Mouse (Mus musculus): ENCODE measurements around the gene Mad2l1bp.

The Mad2l1bp gene

DNA sequence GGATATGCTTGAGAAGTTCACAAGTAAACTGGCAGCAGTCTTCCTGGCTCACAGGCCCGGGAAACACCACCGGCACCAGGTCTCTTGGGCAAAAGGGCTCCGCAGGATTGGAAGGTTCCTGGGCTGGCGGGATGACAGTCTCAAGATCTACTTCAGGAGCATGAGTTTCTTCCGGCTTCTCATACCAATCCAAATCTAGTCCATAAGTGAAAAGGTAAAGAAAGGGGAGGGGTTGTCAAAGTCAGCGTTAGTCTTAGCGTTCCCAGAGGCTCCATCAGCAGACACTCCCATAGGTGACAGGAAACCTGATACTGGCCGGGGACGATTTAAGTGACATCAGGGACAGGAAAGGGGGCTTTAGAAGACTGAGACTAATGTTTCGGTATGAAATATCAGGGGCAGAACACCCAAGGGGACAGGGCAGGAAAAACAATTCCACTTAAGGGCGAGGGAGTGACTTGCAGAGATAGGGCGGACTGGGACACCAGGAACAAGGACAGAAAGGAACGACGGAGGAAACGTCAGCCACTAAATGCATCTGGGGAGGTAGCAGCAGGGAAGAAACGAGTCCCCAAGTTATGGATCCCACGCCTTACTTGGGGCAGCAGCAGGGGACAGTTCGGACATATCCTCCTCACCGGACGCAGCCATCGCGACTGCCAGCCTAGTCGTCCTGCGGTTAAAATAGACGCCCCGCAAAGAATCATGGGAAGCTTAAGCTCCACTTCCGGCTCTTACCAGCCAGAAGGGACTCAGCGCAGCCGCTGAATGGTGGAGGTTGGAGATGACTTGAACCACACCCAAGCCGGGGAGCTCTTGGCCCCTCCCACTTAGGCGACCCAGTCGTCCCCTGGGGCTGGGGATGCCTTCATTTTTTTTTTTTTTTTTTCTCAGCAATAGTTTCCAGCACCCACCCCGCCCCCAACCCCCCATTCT, at the start of gene Mad2l1bp:
Mad2l1bp (minus strand) TSS at position 707 of the 936 bp plus-strand sequence.
- DNase-seq (ENCODE audit: extremely low spot score, low read depth, low spot score), result no peak

DNA sequence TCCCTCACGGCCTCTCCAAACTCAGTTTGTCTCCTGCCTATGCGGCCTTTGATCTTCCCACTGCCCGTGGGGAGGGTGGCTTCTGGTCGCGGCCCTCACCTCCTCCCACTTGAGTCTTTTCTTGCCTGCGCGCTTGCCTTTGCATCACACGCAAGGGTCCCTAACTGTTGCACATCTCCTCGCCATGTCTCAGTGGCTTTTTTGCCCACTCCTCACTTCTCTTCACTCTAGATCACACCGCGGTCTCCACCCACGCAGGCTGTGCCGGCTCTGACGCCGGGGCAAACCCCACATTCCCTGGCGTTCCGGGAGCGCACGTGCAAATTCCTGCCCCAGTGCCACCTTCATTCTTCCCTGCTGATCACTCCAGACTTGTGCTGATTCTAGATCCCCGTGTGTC, 49.7 kb upstream of the Mad2l1bp start:
- no peak for DNase-seq (ENCODE audit: extremely low spot score, low read depth, low spot score)

DNA sequence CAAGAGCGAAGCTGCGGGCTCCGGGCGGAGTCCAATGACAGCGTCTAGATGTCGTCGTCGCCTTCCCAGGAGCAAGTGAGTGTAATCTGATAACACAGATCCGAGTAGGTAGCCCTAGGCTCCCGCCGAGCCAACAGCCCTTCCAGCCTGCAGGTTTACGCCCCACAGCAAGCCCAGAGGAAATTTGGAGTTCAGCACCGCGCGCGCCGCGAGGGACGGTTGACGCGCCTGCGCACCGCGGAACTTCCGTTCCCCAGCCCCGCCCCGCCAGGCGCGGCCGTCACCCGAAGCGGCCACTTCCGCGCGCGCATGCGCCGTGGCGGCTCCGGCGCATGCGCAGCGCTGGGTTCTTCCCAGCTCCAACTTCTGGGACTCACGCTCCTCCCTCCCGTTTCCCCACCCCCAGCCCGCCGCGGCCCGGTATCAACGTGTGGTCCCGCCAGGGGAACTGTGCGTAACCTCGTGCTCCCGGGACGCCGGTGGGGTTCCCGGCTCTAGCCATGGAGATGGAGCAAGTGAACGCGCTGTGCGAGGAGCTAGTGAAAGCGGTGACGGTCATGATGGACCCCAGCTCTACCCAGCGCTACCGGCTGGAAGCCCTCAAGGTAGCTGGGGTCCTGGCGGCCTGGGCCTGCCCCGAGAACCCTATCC, 49.2 kb upstream of the Mad2l1bp start, which contains the start of the genes Polh and Xpo5:
Polh (minus strand) TSS at position 225 of the 651 bp plus-strand sequence.
Xpo5 (plus strand) TSS at position 362 of the 651 bp plus-strand sequence.
- DNase-seq (ENCODE audit: extremely low spot score, low read depth, low spot score), result peak; percentile 95

DNA sequence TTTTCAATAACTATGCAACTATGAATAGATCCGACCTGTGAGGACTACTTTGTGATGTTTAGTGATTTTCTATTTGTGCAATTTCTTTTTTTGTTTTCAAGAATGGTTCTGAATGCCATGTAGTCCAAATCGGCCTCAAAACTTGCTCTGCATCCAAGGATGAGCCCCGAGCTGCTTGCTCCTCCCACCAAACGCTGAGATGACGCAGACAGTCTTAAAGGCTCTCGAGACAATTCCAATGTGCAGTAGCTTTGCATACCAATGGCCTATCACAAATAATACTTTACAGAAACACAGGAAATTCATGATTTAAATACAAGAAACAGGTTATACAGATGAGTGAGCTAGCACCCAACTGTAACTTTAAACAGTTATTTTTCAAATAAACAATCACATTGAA, 47.8 kb upstream of the Mad2l1bp start:
- no peak for DNase-seq (ENCODE audit: extremely low spot score, low read depth, low spot score)

DNA sequence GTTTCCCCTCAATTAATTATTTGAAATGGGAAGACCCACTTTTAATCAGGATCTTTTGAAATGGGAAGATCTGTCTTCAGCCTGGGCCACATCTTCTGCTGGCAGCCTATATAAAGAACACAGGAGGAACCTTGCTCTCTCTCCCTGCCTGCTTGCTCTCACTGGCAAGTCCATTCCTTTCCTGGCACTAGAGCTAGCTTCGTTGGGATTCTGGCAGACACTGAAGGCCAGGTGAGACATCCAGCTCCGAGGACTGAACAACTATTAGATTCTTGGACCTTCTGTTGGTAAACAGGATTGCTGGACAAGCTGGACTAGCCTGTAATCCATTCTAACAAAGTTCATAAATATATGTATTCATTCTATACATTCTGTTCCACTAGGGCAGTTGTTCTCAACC, 35.5 kb upstream of the Mad2l1bp start:
- DNase-seq (ENCODE audit: extremely low spot score, low read depth, low spot score), result no peak

DNA sequence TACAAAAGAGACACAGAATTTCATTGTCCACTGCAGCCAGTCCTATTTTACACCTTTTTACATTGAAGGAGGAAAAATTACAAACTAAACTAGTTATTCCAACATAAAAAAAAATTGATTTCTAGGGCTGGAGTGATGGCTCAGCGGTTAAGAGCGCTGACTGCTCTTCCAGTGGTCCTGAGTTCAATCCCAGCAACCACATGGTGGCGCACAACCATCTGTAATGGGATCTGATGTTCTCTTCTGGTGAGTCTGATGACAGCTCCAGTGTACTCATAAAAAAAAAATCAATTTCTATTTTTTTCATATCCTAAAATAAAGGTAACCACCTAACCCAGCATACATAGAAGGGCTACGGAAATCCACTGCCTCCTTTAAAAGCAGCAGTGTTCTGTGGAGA, 28.9 kb upstream of the Mad2l1bp start:
- DNase-seq (ENCODE audit: extremely low spot score, low read depth, low spot score), result no peak

DNA sequence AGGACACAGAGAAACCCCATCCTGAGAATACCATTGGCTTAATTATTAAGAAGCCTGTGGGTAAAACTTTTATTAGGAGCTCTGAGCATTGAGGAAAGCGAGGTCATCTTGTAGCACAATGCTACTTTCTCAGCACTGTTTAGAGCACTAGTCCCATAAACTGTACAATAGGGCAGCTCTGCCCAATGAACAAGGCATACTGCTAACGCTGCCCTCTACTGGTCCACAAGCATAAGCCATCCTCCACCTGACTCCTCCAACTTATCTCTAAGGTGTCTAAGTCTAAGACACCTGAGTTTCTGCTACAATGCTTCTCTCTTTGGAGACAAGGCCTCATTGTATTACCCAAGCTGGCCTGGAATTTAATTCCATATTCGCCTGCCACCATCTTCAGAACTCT, 17.2 kb upstream of the Mad2l1bp start:
- no peak for DNase-seq (ENCODE audit: extremely low spot score, low read depth, low spot score)

DNA sequence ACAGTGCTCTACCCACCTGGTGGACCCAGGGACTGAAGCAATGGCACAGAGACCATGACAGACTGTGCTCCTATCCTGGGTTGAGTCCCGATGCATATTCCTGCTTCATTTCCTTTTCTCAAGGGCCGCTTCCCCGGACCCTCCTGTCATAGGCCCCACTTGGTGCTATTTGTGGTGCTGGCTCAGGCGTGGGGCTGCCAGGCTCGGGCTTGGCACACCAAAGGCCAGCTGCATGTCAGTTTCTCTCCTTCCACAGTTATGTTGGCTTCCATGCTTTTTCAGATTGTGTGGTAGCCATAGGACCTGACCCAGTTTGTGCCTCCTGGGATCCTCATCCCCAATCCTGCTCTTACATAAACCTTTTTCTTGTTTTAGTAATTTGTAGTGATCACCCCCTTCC, 15.4 kb upstream of the Mad2l1bp start:
- no peak for DNase-seq (ENCODE audit: extremely low spot score, low read depth, low spot score)

DNA sequence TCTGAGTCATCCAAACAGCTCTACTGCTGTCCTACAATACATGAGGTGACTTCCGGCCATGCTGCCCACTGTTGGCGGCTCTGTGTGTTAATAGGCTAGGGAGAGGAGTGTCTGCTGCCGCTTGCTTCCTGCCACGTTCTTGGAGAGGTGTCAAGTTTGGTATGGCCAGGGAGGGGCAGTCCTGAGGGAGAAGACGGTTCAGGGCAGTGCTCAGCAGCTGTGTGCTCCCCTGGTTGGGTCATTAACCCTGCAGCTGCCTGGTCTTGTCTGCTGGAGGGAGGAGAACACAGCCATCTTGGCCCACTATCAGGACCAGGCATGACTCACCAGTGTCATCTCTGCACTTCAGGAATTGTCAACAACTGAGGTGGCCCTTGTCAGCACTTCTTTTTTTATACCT, 15.0 kb upstream of the Mad2l1bp start:
- no peak for DNase-seq (ENCODE audit: extremely low spot score, low read depth, low spot score)

DNA sequence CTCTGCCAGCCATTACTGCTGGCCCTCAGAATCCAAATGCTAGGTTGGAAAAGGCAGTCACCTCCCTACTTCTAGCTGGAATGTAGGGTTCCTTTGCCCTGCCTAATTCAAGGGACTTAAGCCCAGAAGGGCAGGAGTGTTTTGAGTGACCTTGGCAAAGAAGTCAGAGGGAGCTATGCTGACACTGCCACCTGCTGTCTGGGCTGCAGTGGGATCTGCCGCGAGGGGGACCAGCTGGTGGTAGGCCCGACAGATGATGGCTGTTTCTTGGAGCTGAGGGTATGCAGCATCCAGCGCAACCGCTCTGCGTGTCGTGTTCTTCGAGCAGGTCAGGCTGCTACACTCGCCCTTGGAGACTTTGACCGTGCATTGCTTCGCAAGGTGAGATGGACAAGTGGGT, 13.7 kb upstream of the Mad2l1bp start:
- no peak for DNase-seq (ENCODE audit: extremely low spot score, low read depth, low spot score)

DNA sequence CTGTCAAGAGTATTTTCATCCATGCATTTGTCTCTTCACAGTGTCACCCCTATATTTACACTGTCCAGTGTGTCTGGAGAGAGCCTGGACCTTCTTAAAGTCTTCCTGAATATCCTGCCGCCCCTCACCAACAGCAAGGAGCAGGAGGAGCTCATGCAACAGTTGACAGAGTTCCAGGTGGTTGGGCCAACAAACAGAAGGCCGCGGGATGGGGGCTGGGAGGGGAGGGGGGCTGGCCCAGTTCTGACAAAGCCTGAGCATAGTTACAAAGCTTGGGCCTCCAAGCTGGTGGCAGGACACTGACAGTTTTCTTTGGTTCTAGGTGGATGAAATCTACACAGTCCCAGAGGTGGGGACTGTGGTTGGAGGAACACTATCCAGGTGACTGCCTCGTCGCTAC, 12.9 kb upstream of the Mad2l1bp start:
- no peak for DNase-seq (ENCODE audit: extremely low spot score, low read depth, low spot score)

DNA sequence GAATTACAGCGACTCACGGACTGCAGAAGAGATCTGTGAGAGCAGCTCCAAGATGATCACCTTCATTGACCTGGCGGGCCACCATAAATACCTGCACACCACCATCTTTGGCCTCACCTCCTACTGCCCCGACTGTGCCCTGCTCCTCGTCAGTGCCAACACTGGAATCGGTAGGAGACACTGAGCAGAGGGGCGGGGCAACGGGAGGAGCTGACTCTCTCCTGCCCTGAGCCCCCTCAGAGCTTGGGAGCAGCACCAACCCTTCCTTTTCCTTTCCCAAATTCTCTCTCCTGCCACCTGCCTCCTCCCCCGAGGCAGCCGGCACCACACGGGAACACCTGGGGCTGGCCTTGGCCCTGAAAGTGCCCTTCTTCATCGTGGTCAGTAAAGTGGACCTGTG, 12.1 kb upstream of the Mad2l1bp start:
- DNase-seq (ENCODE audit: extremely low spot score, low read depth, low spot score), result no peak

DNA sequence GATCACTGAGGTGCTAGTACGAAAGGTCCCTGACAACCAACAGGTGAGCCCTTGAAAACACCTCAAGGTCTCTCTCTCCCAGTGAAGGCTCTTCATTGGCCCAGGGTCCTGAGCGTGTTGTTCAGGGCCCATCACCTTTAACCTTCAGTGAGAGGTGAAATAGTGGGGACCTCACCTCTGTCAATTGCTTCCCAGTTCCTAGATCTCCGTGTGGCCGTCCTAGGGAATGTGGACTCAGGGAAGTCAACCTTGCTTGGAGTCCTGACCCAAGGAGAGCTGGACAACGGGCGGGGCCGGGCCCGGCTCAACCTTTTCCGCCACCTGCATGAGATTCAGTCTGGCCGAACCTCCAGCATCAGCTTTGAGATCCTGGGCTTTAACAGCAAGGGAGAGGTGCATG, 11.4 kb upstream of the Mad2l1bp start:
- DNase-seq (ENCODE audit: extremely low spot score, low read depth, low spot score), result no peak

DNA sequence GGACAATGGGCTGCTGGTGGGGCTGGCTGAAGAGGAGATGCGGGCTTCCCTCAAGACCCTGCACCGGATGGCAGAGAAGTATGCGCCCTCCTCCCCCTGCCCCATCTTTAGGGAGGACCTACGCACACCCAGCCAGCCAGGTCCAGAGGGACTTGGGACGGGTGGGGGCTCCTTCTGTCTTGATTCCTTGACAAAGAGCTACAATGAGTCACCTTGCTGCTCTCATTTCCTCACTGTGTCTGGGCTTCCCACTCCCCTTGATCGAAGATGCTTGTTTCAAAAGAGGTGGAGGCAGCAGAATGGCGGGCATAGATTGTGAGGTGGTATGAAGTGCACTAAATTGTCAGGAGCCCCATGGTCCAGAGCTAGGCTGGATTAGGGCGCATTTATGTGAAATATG, 10.9 kb upstream of the Mad2l1bp start:
- no peak for DNase-seq (ENCODE audit: extremely low spot score, low read depth, low spot score)

DNA sequence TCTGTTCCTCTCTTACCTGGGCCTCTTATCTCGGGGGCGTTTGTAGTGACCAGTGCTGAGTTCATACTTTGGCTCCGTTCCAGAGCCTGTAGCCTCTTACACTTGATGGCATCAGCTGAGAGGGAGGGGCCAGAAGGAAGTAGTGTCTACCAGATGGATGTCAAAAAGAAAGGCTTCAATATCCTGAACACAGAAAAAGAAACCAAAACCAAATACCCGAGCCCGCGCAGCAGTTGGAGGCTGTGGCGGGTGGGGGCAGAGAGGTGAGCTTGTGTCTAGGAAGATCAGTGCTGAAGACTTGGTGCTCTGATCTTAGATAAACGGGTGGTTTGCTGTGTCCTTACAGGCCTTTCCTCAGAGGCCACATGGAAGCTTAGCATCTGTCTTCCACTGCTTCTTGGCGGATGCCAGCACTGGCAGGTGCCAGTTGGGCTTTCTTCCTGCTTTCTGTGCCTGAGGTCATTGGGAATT, 9.6 kb upstream of the Mad2l1bp start:
- DNase-seq (ENCODE audit: extremely low spot score, low read depth, low spot score), result no peak

DNA sequence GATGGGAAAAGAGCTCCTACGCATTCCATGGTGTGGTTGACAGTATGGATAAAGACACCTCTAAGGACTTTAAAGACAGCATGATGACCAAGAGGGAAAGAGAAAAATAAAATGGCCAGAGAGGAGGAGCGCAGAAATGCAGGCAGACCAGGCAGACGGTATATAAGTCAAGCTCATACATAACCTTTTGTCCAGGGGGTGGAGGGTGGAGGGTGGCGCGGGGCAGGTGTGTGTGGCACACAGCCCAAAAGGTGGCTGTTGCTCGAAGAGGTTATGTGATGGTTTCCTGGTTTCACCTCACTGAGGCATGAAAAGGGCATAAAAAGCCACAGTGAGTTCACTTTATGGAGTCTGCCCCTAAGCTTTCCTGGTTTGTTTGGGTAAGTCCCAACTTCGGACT, 9.2 kb upstream of the Mad2l1bp start:
- no peak for DNase-seq (ENCODE audit: extremely low spot score, low read depth, low spot score)

DNA sequence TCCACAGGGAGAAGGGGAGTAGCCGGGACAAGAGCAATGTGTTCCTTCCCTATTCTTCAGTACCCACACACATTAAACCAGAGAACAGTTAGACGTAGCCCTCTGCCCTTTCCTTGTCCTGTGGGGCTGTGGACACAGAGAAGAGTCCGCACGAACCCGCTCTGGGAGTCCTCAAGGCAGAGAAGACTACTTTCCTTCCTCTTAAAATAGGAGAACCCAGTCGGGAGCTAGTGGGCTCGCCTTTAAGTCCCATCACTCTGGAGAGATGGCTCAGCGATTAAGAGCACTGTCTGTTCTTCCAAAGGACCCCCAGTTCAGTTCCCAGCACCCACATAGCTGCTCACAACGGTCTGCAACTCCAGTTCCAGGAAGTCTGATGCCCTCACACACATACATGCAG, 8.4 kb upstream of the Mad2l1bp start:
- DNase-seq (ENCODE audit: extremely low spot score, low read depth, low spot score), result no peak

DNA sequence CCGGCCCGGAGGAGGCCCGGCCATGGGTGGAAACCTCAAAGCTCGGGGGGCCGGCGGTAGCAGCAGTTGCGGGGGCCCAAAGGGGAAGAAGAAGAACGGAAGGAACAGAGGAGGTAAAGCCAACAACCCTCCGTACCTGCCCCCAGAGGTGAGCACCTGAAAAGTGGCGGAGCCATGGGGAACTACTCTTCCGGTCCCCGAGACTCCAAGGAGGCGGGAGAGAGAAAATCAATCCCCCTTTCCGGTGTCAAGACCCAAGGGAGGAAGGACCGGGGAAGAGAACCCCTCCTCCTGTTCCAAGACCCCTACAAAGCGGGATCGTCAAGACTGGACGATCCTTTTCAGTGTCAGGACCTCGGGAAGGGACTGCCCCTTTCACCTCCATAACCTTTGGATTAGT, 7.8 kb upstream of the Mad2l1bp start:
- no peak for DNase-seq (ENCODE audit: extremely low spot score, low read depth, low spot score)

DNA sequence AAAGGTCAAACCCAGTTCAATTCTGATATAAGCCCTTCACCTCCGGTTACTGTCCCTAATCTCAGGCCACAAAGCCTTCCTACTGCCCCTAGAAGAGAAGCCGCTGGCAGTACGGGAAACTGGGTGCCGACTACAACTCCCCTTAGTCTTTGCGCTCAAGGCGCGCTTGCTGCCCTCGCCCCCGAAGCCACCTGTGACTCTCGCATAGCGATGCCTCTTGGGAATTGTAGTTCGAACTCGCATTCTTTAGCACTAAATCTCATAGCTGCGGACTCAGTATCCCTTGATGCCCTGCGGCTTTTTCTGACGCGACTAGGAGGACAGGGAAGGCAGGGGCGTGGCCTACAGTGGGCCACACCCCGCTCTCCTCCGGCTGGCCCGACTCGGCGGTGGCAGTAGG, 7.3 kb upstream of the Mad2l1bp start, which contains the start of gene Gtpbp2:
Gtpbp2 (plus strand) TSS at position 347 of the 400 bp plus-strand sequence.
- DNase-seq (ENCODE audit: extremely low spot score, low read depth, low spot score), result peak; percentile 99

DNA sequence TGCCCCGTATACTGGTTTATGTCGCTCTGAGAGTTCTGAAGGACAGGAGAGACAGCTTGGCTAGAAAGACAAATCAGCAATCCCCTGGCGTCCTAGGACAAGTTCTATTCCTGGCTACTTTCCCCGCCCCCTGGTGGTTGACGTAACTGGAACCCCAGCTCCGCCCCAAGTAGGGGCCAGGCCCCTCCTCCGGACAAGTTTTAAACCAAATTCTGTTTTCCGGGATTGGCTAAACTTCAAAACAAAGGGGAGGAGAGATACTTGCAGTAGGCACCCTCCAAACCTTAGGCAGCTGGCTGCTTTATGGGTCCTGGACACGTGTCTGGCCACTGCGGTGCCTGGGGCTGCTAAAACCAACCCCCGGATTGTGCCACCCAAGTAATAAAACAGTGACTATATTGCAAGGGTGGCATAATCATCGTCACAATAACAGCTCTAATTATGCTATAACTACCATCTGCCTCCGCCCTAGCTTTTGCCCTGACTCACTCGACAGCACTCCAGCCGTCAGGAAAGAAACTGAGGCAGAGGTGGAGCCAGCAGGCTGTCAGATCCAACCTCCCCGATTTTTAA, 6.8 kb upstream of the Mad2l1bp start:
- DNase-seq (ENCODE audit: extremely low spot score, low read depth, low spot score), result peak; percentile 77

DNA sequence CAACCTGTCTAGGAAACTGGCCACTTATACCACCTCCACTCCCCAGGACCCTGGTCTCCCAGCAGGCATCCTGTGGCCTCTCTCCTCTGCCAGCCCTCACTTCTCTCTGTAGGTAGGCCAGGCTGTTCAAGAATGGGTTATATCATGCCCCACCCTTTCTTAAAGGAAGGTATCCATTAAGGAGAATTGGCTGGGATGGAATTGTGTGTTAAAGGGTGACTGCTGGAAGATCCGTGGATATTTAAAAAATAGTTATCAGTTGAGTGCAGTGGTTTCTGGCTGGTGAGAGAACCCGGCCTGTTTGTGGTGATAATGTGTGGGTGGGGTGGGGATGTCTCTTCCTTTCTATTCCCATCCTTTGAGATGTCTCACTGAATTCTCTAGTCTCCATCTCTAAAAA, 5.9 kb upstream of the Mad2l1bp start:
- DNase-seq (ENCODE audit: extremely low spot score, low read depth, low spot score), result no peak

DNA sequence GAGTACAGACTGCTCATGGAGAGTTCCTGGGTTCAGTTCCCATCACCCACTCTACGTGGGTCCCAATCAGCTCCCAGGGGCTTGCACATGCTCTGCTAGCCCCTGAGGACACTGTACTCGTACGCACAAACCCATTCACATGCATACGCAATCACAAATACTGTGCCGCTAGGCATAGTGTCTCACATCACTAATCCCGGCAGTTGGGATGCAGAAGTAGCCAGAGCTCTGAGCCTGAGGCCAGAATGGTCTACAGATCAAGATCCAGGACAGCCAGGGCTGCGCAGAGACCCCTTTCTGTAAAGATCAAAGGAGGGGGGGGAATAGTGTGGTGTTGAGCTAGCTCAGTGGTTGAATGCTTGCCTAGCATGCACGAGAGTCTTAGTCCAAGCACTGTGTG, 3.8 kb upstream of the Mad2l1bp start:
- DNase-seq (ENCODE audit: extremely low spot score, low read depth, low spot score), result no peak

Measured in hindlimb bud, embryonic 11.5 days (tissue).